Mouse (Mus musculus): ENCODE data around the gene Lyst.

Gene Lyst

GRCm38 (mm10) chr13:13573572-13574257, 16.5 kb upstream of the Lyst start:
- peak; percentile 56 to 85 for DNase-seq (ENCODE audit: low spot score in 2 of 2)

GRCm38 (mm10) chr13:13574258-13574870, 15.8 kb upstream of the Lyst start:
- no peak for DNase-seq (ENCODE audit: low spot score in 2 of 2)

- no peak for DNase-seq (ENCODE audit: low spot score in 2 of 2)
Measured at GRCm38 (mm10) chr13:13575106-13575505, 15.1 kb upstream of the Lyst start.

GRCm38 (mm10) chr13:13576469-13577205, 13.6 kb upstream of the Lyst start:
- DNase-seq (ENCODE audit: low spot score in 2 of 2) = no peak

- no peak for DNase-seq (ENCODE audit: low spot score in 2 of 2)
Measured at GRCm38 (mm10) chr13:13581988-13582387, 8.2 kb upstream of the Lyst start.

GRCm38 (mm10) chr13:13583473-13583872, 6.7 kb upstream of the Lyst start:
- no peak for DNase-seq (ENCODE audit: low spot score in 2 of 2)

- no peak for DNase-seq (ENCODE audit: low spot score in 2 of 2)
Measured at GRCm38 (mm10) chr13:13587653-13588184, 2.5 kb upstream of the Lyst start.

- no peak for DNase-seq (ENCODE audit: low spot score in 2 of 2)
Measured at GRCm38 (mm10) chr13:13588518-13588917, 1.7 kb upstream of the Lyst start.

- no peak for DNase-seq (ENCODE audit: low spot score in 2 of 2)
Measured at GRCm38 (mm10) chr13:13589032-13589431, 1.2 kb upstream of the Lyst start.

GRCm38 (mm10) chr13:13591892-13592291, 1.7 kb downstream of the Lyst start:
- peak in 1 of 2 experiments; percentile 25 for DNase-seq (ENCODE audit: low spot score in 2 of 2)

GRCm38 (mm10) chr13:13596424-13597044, 6.3 kb downstream of the Lyst start:
- no peak for DNase-seq (ENCODE audit: low spot score in 2 of 2)

- no peak for DNase-seq (ENCODE audit: low spot score in 2 of 2)
Measured at GRCm38 (mm10) chr13:13597896-13598295, 7.7 kb downstream of the Lyst start.

GRCm38 (mm10) chr13:13601407-13601806, 11.2 kb downstream of the Lyst start:
- DNase-seq (ENCODE audit: low spot score in 2 of 2) = no peak

GRCm38 (mm10) chr13:13606149-13606548, 16.0 kb downstream of the Lyst start:
- no peak for DNase-seq (ENCODE audit: low spot score in 2 of 2)

- DNase-seq (ENCODE audit: low spot score in 2 of 2) = no peak
Measured at GRCm38 (mm10) chr13:13608311-13608710, 18.1 kb downstream of the Lyst start.

GRCm38 (mm10) chr13:13609655-13610054, 19.5 kb downstream of the Lyst start:
- no peak for DNase-seq (ENCODE audit: low spot score in 2 of 2)

- DNase-seq (ENCODE audit: low spot score in 2 of 2) = peak; percentile 7 to 16
Measured at GRCm38 (mm10) chr13:13612882-13613281, 22.7 kb downstream of the Lyst start.

- no peak for DNase-seq (ENCODE audit: low spot score in 2 of 2)
Measured at GRCm38 (mm10) chr13:13614235-13614634, 24.0 kb downstream of the Lyst start.

- no peak for DNase-seq (ENCODE audit: low spot score in 2 of 2)
Measured at GRCm38 (mm10) chr13:13621456-13621855, 31.3 kb downstream of the Lyst start.

GRCm38 (mm10) chr13:13622565-13622964, 32.4 kb downstream of the Lyst start:
- no peak for DNase-seq (ENCODE audit: low spot score in 2 of 2)

GRCm38 (mm10) chr13:13633746-13634145, 43.5 kb downstream of the Lyst start:
- DNase-seq (ENCODE audit: low spot score in 2 of 2) = no peak

GRCm38 (mm10) chr13:13634706-13635105, 44.5 kb downstream of the Lyst start:
- no peak for DNase-seq (ENCODE audit: low spot score in 2 of 2)

Measured in urinary bladder, postnatal 36 days (tissue).